Mouse (Mus musculus): Measurements from ENCODE around the gene Lypd6b.
A peak's percentile ranks its signal among the peaks of the same experiment; 100 is the strongest.

Lypd6b gene

DNA sequence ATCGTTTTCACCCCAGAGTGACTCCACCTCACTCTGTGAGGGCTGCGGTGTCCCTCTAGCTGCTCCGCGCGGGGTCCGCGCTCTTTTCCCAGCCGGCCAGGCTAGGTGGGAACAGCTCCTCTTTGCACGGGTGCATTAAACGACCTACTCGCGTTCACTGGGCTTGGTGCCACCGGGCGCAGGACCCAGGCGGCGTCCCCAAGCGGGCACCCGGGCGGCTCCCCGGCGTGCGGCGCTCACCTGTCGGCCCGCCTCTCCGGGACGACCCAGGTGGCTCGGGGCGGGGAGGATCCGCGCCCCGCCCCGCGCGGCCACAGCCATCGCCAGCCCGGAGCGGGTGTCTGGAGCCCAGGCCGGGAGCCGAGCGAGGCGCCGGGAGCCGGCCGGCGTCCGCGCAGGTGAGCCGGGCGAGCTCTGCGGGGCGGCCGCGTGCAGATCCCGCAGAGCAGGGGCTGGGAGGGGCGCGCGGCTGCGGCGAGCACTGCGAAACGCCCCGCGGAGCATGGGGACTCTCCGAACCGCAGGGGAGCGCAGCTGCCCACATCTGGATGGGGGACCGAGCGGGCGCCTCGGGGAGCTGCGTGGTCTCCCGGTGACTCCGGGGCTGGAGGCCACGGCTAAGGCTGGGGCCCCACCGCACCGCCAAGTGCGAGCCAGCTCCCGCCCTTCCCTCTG, at the start of gene Lypd6b:
Gene Lypd6b (plus strand): TSS at position 313 of the 675 bp plus-strand sequence.
- DNase-seq (ENCODE audit: low read depth), result peak; percentile 49

GRCm38 (mm10) chr2:49739046-49739445, 48.4 kb upstream of the Lypd6b start:
- DNase-seq (ENCODE audit: low read depth), result no peak

DNA sequence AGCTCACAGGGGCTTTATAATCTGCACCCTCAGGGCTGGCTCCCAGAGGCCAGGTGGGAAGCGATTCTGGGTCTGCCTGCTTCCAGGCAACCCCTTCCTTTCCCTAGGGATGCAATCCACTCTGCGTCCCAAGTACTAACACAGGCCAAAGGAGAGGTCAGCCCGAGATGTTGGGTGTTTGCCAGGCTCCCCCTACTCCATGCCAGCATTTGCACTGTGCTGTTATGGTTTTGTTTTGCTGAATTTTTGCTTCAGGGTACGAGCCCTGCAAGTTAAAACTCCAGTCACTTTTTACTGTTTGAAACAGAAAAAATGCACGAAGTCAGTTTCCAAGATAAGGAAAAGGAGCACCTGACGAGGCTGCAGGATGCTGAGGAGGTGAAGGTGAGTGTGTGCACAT, 46.5 kb upstream of the Lypd6b start:
- no peak for DNase-seq (ENCODE audit: low read depth)

- DNase-seq (ENCODE audit: low read depth), result peak; percentile 44
Observed at GRCm38 (mm10) chr2:49741895-49742734, 45.4 kb upstream of the Lypd6b start.

- DNase-seq (ENCODE audit: low read depth), result no peak
Observed at GRCm38 (mm10) chr2:49742919-49743318, 44.6 kb upstream of the Lypd6b start.

GRCm38 (mm10) chr2:49743775-49744174, 43.7 kb upstream of the Lypd6b start:
- no peak for DNase-seq (ENCODE audit: low read depth)

DNA sequence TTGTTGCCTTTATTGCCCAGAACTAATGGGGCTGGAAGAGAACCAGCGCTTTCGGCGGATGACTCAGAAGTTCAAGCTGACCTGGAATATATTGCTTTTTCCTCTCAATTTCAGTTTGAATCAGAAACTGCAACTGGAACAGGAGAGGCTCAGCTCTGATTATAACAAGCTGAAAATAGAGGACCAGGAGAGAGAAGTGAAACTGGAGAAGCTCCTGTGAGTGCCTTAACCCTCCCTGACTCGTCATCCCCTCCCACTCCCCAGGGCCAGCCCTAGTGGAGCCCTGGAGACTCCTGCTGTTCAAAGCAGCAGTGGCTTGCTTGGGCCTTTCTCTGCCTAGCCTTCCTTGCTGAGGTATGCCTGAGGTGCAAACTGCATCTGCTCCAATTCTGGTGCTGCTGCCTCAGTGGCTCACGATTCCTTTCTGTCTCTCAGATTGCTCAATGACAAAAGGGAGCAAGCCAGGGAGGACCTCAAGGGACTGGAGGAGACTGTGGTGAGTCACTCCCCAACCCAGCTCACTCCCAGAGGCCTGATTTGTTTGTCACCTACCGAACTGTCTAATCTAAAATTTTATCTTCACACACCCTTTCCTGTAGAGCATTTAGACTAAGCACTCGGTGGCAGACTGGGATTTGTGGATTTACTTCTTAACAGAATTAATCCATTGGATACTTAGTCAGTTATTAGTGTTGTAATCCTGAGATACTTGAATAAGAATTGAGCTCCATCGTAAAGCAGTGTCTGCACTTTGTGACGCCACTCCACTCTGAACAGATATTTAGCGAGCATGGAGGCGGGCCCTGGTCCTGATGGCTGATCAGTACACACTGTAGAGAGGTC, 43.0 kb upstream of the Lypd6b start:
- no peak for DNase-seq (ENCODE audit: low read depth)

GRCm38 (mm10) chr2:49745094-49745781, 42.2 kb upstream of the Lypd6b start:
- no peak for DNase-seq (ENCODE audit: low read depth)

DNA sequence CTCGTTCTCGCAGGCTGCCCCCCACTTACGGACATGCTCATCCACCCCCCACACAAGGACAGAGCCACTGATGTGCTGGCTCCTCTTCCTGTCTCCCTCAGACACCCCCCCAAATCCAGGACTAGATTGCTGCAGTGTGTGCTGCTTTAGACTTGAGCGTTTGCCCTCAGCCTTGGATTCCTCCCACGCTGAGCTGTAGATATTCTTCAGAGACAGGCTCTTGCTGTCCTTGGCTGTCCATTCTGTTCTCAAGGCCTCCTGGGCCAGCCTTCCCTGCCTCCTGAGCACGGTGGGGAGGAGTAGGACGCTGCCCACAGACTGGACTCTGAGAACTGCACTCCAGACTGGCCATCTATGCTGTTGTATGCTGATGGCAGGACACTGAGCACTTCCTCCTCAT, 40.5 kb upstream of the Lypd6b start:
- no peak for DNase-seq (ENCODE audit: low read depth)

DNA sequence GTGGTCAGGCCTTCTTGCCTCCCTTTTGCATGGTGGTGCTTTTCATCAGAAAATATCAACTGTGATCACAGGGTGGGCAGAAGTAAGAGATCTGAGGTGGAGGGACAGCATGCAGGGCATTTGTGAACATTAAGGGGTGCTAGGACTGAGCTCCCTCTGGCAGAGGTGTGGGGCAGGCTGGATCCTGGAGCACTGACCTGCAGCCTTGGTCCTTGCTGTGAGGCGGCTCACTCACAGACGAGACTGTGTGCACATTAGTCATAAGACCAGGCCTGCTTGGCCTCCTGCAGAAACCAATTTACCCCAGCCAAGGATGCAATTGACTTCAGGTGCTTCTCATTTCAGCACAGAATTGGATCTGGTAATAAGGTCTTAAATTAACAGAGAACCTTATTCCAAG, 39.8 kb upstream of the Lypd6b start:
- no peak for DNase-seq (ENCODE audit: low read depth)

GRCm38 (mm10) chr2:49748628-49749342, 38.7 kb upstream of the Lypd6b start:
- DNase-seq (ENCODE audit: low read depth), result peak; percentile 68

- no peak for DNase-seq (ENCODE audit: low read depth)
Observed at GRCm38 (mm10) chr2:49749730-49750576, 37.5 kb upstream of the Lypd6b start.

GRCm38 (mm10) chr2:49751544-49752210, 35.8 kb upstream of the Lypd6b start:
- no peak for DNase-seq (ENCODE audit: low read depth)

- DNase-seq (ENCODE audit: low read depth), result no peak
Observed at GRCm38 (mm10) chr2:49752211-49752607, 35.3 kb upstream of the Lypd6b start.

DNA sequence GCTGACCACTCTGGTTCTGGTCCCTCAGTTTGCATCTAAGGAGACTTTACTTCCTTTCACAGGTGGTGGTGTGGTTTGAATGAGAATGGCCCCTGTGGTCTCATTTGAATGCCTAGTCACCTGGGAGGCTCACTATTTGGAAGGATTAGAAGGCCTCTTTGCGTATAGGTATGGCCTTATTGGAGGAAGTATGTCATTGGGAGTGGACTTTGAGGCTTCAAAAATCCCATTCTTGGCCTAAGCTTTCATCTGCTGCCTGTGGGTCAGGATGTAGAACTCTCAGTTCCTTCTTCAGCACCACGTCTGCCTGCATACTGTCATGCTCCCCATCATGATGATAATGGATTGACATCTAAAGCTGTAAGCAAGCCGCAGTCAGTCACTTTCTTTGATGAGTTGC, 34.4 kb upstream of the Lypd6b start:
- no peak for DNase-seq (ENCODE audit: low read depth)

- no peak for DNase-seq (ENCODE audit: low read depth)
Observed at GRCm38 (mm10) chr2:49755054-49755453, 32.4 kb upstream of the Lypd6b start.

- no peak for DNase-seq (ENCODE audit: low read depth)
Observed at GRCm38 (mm10) chr2:49757616-49758015, 29.9 kb upstream of the Lypd6b start.

DNA sequence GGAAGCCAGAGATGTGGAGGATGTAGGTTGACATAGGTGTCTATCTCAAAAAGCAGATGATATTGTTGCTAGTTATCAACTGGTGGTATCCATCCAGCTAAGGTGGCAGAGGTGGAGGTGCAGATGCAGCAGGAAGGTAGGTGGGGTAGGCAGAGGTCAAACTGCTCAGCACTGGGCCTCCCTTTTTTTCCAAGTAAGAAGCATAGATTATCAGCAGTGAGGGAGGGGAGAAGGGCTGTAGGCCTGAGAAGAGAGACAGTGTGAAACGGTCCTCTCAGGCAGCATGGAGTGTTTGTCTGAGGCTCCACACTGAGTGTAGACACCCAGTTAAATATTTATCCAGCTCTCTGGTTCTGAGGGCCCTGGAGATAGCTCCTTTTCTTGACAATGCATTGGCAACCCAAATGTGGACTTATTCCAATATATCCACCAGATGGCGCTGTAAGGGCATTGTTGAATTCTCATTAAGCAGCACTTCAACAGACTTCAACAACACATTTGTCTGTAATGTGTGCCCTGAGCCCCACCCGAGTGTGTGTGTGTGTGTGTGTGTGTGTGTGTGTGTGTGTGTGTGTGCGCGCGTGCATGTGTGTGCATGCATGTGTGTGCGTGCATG, 23.0 kb upstream of the Lypd6b start:
- DNase-seq (ENCODE audit: low read depth), result peak; percentile 87

DNA sequence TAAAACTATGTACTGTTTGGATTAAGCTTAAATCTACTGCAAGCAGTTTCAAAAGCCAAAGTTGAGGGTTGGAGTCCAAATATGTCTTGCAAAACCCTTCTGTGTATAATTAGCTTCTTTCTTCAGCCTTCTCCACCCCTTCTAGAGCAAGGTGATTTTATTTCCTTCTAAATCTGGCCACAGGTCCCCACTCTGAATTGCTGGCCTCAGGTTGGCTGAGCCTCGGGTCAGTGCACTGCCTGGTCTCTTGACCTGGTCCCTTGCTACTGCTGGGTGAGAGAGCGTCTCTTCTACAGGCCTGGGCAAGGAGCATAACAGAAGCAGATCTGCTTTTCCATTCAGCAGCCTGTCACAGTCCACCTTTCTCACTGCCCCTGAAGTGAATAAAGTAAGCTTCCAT, 18.6 kb upstream of the Lypd6b start:
- DNase-seq (ENCODE audit: low read depth), result no peak
